Mouse (Mus musculus) heart, adult 2 months (tissue): ENCODE results near the gene Myof. TPM values are rescaled to one million over a fixed set of nuclear protein-coding genes. Genes with fewer than 3 reads are reported as not detected.
A peak's percentile ranks its signal among the peaks of the same experiment; 100 is the strongest.

Experiments used
- DNase-seq, 2 experiments: peaks; one replicate each; pipeline ENCODE4 v3.0.0; 2021
- H3K27ac ChIP-seq: fragments of 200-600 bp; 2 replicates; pipeline ENCODE4 v1.8.1; 2022
- H3K27me3 ChIP-seq: fragments of 200-500 bp; 2 replicates; pipeline ENCODE4 v1.6.1; 2012; ENCODE audit warnings: mild to moderate bottlenecking, low read length, inconsistent platforms, mixed read lengths; ENCODE audit not compliant: control insufficient read depth, insufficient read depth
- H3K36me3 ChIP-seq: fragments of 200-500 bp; 2 replicates; pipeline ENCODE4 v1.6.1; 2012; ENCODE audit warnings: low read length, inconsistent platforms; ENCODE audit not compliant: control insufficient read depth, insufficient read depth
- H3K4me1 ChIP-seq: fragments of 200-500 bp; 2 replicates; pipeline ENCODE4 v1.6.1; 2011; ENCODE audit warnings: low read length; ENCODE audit not compliant: control insufficient read depth, insufficient read depth
- H3K4me3 ChIP-seq: fragments of 200-600 bp; 2 replicates; pipeline ENCODE4 v1.8.1; 2022
- H3K79me2 ChIP-seq: fragments of 200-500 bp; replicated peaks from 2 replicates; pipeline ENCODE4 v1.6.1; 2012; ENCODE audit warnings: mild to moderate bottlenecking, inconsistent platforms, low read length, moderate library complexity, mixed read lengths; ENCODE audit not compliant: control insufficient read depth, insufficient read depth
- H3K9ac ChIP-seq: fragments of 200-500 bp; 2 replicates; pipeline ENCODE4 v1.6.1; 2012; ENCODE audit warnings: low read depth, mild to moderate bottlenecking, control low read depth, inconsistent platforms, low read length, mixed read lengths
- CTCF ChIP-seq: fragments of 200-600 bp; IDR thresholded peaks from 2 replicates; pipeline ENCODE4 v1.8.1; 2022; ENCODE audit warnings: antibody characterized with exemption, mild to moderate bottlenecking, moderate library complexity
- EP300 ChIP-seq: fragments of 200-500 bp; IDR thresholded peaks from 2 replicates; pipeline ENCODE4 v1.6.1; 2011; ENCODE audit warnings: low read depth, low read length, control low read depth; ENCODE audit not compliant: insufficient read depth
- POLR2A ChIP-seq: fragments of 200-500 bp; IDR thresholded peaks from 2 replicates; pipeline ENCODE4 v1.6.1; 2011; ENCODE audit warnings: mild to moderate bottlenecking, low read depth, low read length, control low read depth; ENCODE audit not compliant: insufficient read depth
- WGBS: fragments of 180-500 bp; shearing (Covaris S2); methylation state at CpG from one replicate; pipeline ENCODE4 v1.1.7; 2018; 5-methylcytosine and 5-hydroxymethylcytosine counted together
- intact Hi-C: fragments of 180-260 bp; cut with DNase I; formaldehyde crosslinking; loops from one replicate; pipeline ENCODE4 v1.15.1; 2025
- polyA plus RNA-seq: library from polyadenylated mRNA; depleted of rRNA; stranded (reverse); fragments of >200 nt; gene quantifications from 2 replicates; pipeline ENCODE4 v1.2.3, GENCODE M21; 2012
- total RNA-seq, 2 experiments: library from RNA; stranded (reverse); gene quantifications; 2 replicates each; pipeline ENCODE4 v1.2.3; 2021

The Myof gene
- total and polyA plus RNA-seq, 3 experiments: 6.2 to 8.9 (median 8.4) TPM

DNA sequence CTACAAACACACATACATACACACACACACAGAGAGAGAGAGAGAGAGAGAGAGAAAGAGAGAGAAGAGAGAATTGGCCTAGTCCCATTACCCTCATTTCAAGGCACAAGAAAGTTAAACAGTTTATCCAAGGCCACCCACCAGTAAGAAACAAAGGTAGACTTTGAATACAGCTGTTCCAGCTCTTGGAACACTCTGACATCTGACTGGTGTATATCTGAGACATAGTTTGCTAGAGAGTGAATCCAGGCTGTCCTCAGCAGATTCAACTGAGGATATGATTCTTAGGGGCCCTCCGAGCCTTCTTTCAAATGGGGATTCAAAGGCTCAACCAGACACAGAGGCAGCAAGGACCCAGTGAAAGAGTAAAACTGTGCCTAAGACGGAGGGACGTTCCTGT, 14.1 kb downstream of the Myof start:
- no peaks in the 10 kb centered on the region for H3K79me2 ChIP-seq
- WGBS: 70% methylated on average over 3 of the region's 3 CpGs
- H3K9ac ChIP-seq: no peak overlapping the region
- H3K4me1 ChIP-seq: peaks cover 20% of the 10 kb centered on the region
- no peak for DNase-seq
- H3K27me3 ChIP-seq: no peaks in the 10 kb centered on the region
- H3K4me3 ChIP-seq: no peak overlapping the region
- no peaks in the 10 kb centered on the region; the same call in 1 of the 2 replicates for H3K36me3 ChIP-seq
- peak overlapping the region; percentile 51 for H3K27ac ChIP-seq
- intact Hi-C loops: no loop called here
- TF ChIP-seq POLR2A (no peak), CTCF (no peak), EP300 (no peak)

DNA sequence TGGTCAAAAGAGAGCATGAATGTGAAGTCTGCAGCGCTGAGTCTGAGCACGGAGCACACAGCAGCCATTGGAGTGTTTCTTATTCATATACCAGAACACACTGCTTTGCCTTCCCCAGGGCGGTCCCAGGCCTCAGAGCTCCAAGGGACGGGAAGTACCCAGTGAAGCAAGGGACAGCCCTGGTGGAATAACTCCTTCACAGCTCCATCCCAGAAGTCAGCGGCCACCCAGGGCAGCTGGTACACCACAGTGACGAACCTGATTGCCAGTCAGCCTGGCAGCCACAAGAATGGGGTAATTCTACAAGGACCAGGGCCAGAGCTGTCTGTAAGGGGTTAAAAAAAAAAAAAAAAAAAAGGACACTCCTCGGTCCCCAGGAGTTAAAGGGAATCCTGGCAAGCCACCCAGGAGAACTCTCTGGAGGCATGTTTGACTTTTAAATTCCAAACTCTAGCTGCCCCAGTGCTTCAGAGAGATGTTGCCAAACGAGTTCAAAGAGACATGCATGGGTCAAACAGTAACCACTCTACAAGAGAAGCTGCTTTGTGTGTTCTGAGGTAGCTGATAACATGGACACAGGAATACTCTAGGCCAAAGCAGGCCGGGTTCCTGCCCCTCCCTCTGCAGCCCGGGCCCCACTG, 15.4 kb downstream of the Myof start:
- DNase-seq: peak; percentile 40 to 51
- TF ChIP-seq CTCF (no peak), EP300 (no peak), POLR2A (no peak)
- Histone ChIP-seq H3K36me3 (no peaks in the 10 kb centered on the region; the same call in 1 of the 2 replicates), H3K4me3 (no peak overlapping the region), H3K9ac (no peak overlapping the region), H3K79me2 (no peaks in the 10 kb centered on the region), H3K27ac (peak overlapping the region; percentile 59), H3K27me3 (no peaks in the 10 kb centered on the region), H3K4me1 (peaks cover 20% of the 10 kb centered on the region)
- WGBS: 47% methylated on average over 10 of the region's 10 CpGs
- intact Hi-C loops: no loop called here

GRCm38 (mm10) chr19:38027389-38027788, 16.0 kb downstream of the Myof start:
- TF ChIP-seq CTCF (no peak), EP300 (no peak), POLR2A (no peak)
- WGBS: 86% methylated on average over 6 of the region's 6 CpGs
- DNase-seq: no peak
- Histone ChIP-seq H3K27ac (peak overlapping the region; percentile 64), H3K79me2 (no peaks in the 10 kb centered on the region), H3K4me1 (peaks cover 20% of the 10 kb centered on the region), H3K4me3 (no peak overlapping the region), H3K9ac (no peak overlapping the region), H3K27me3 (no peaks in the 10 kb centered on the region), H3K36me3 (no peaks in the 10 kb centered on the region; the same call in 1 of the 2 replicates)
- intact Hi-C loops: no loop called here

- no peak for DNase-seq
- intact Hi-C loops: no loop called here
- Histone ChIP-seq H3K27me3 (no peaks in the 10 kb centered on the region), H3K79me2 (no peaks in the 10 kb centered on the region), H3K4me3 (no peak overlapping the region), H3K27ac (peak overlapping the region; percentile 64), H3K4me1 (peaks cover 20% of the 10 kb centered on the region), H3K9ac (no peak overlapping the region), H3K36me3 (no peaks in the 10 kb centered on the region; the same call in 1 of the 2 replicates)
- WGBS: 62% methylated on average over 8 of the region's 8 CpGs
- TF ChIP-seq POLR2A (no peak), EP300 (no peak), CTCF (no peak)
Observed at GRCm38 (mm10) chr19:38026211-38026624, 17.2 kb downstream of the Myof start.

GRCm38 (mm10) chr19:38025254-38026041, 17.9 kb downstream of the Myof start:
- H3K27me3 ChIP-seq: no peaks in the 10 kb centered on the region
- peaks cover 16% of the 10 kb centered on the region for H3K4me1 ChIP-seq
- no peak overlapping the region for H3K9ac ChIP-seq

DNA sequence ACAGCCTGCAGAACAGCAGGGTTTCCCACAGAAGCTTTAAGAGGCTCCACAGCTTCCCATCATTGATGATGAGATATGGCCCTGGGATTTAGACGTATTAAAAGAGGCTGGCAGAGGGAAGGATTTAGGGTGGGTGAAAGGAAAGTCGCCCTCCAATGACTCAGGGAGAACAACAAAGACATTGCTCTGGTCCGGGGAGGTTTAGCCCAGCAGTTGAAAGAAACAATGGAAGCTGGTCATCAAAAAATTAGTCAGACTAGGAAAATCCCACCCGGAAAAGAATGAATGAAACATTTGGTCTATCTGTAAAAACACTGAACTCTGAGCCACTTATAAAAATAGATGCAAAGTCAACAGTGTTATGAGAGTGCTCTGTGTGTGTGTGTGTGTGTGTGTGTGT, 19.8 kb downstream of the Myof start:
- Histone ChIP-seq H3K27ac (no peak overlapping the region), H3K4me3 (no peak overlapping the region), H3K27me3 (no peaks in the 10 kb centered on the region), H3K36me3 (no peaks in the 10 kb centered on the region), H3K79me2 (no peaks in the 10 kb centered on the region), H3K9ac (no peak overlapping the region), H3K4me1 (peaks cover 13% of the 10 kb centered on the region)
- WGBS: 49% methylated on average over 4 of the region's 4 CpGs
- intact Hi-C loops: no loop called here
- TF ChIP-seq EP300 (no peak), POLR2A (no peak), CTCF (no peak)
- no peak for DNase-seq

More at GRCm38 (mm10) chr19:38025254-38026041, 17.9 kb downstream of the Myof start:
- WGBS: 41% methylated on average over 7 of the region's 9 CpGs
- DNase-seq: peak in 1 of 2 experiments; percentile 50
- Histone ChIP-seq H3K36me3 (no peaks in the 10 kb centered on the region; the same call in 1 of the 2 replicates), H3K27ac (peak overlapping the region; percentile 64), H3K4me3 (no peak overlapping the region), H3K79me2 (no peaks in the 10 kb centered on the region)
- intact Hi-C loops: no loop called here
- TF ChIP-seq CTCF (no peak), EP300 (no peak), POLR2A (no peak)
